Mouse (Mus musculus): Measurements from ENCODE around the gene Arl6ip1. TPM values are rescaled to one million over a fixed set of nuclear protein-coding genes. Genes with fewer than 3 reads are reported as not detected.

The Arl6ip1 gene
- polyA plus RNA-seq, 1 experiment from 2014 or later: 364 TPM

GRCm38 (mm10) chr7:118113541-118114297 is 15.7 kb downstream of the Arl6ip1 start:
- Histone ChIP-seq H3K27ac (no peak overlapping the region), H3K27me3 (ENCODE audit: insufficient read depth, poor library complexity, severe bottlenecking) (no peaks in the 10 kb centered on the region), H3K4me1 (replicated peaks) (peaks cover 57% of the 10 kb centered on the region), H3K36me3 (peaks cover 73% of the 10 kb centered on the region), H3K4me3 (peak overlapping the region; percentile 76), H3K9me3 (no peaks in the 10 kb centered on the region)
- DNase-seq (ENCODE audit: low spot score): no peak
- 75% methylated on average over 5 of the region's 5 CpGs for WGBS

- no peak for DNase-seq (ENCODE audit: low spot score)
- Histone ChIP-seq H3K4me3 (peak overlapping the region; percentile 27; the same call in 1 of the 2 replicates), H3K27ac (no peak overlapping the region), H3K9me3 (no peaks in the 10 kb centered on the region), H3K36me3 (peaks cover 89% of the 10 kb centered on the region), H3K27me3 (ENCODE audit: insufficient read depth, poor library complexity, severe bottlenecking) (no peaks in the 10 kb centered on the region), H3K4me1 (replicated peaks) (peaks cover 46% of the 10 kb centered on the region)
- WGBS: 87% methylated on average over 3 of the region's 3 CpGs
These were observed 18.3 kb downstream of the Arl6ip1 start for GRCm38 (mm10) chr7:118111128-118111527.

GRCm38 (mm10) chr7:118107671-118108070 is 21.8 kb downstream of the Arl6ip1 start:
- no peak overlapping the region for H3K4me3 ChIP-seq
- H3K27ac ChIP-seq: no peak overlapping the region
- peaks cover 23% of the 10 kb centered on the region for H3K4me1 ChIP-seq (replicated peaks)
- peaks cover 90% of the 10 kb centered on the region for H3K36me3 ChIP-seq
- 56% methylated on average over 1 of the region's 1 CpGs for WGBS
- no peak for DNase-seq (ENCODE audit: low spot score)
- H3K27me3 ChIP-seq (ENCODE audit: insufficient read depth, poor library complexity, severe bottlenecking): no peaks in the 10 kb centered on the region
- no peaks in the 10 kb centered on the region for H3K9me3 ChIP-seq

- Histone ChIP-seq H3K27me3 (ENCODE audit: insufficient read depth, poor library complexity, severe bottlenecking) (no peaks in the 10 kb centered on the region), H3K27ac (no peak overlapping the region), H3K9me3 (no peaks in the 10 kb centered on the region), H3K4me1 (replicated peaks) (peaks cover 2% of the 10 kb centered on the region; the same call in 1 of the 2 replicates), H3K36me3 (peaks cover 59% of the 10 kb centered on the region), H3K4me3 (no peak overlapping the region)
- DNase-seq (ENCODE audit: low spot score): no peak
- 79% methylated on average over 5 of the region's 5 CpGs for WGBS
These were observed 24.9 kb downstream of the Arl6ip1 start for GRCm38 (mm10) chr7:118104458-118105052.

GRCm38 (mm10) chr7:118103462-118104379 is 25.7 kb downstream of the Arl6ip1 start:
- peaks cover 2% of the 10 kb centered on the region; the same call in 1 of the 2 replicates for H3K4me1 ChIP-seq (replicated peaks)
- no peak for DNase-seq (ENCODE audit: low spot score)
- no peak overlapping the region for H3K4me3 ChIP-seq
- 48% methylated on average over 5 of the region's 5 CpGs for WGBS
- H3K9me3 ChIP-seq: no peaks in the 10 kb centered on the region
- no peak overlapping the region for H3K27ac ChIP-seq
- H3K27me3 ChIP-seq (ENCODE audit: insufficient read depth, poor library complexity, severe bottlenecking): no peaks in the 10 kb centered on the region
- peaks cover 50% of the 10 kb centered on the region for H3K36me3 ChIP-seq

GRCm38 (mm10) chr7:118102678-118103461 is 26.6 kb downstream of the Arl6ip1 start:
- no peak for DNase-seq (ENCODE audit: low spot score)
- WGBS: 47% methylated on average over 4 of the region's 4 CpGs
- no peak overlapping the region for H3K4me3 ChIP-seq
- H3K4me1 ChIP-seq (replicated peaks): peaks cover 2% of the 10 kb centered on the region; the same call in 1 of the 2 replicates
- H3K9me3 ChIP-seq: no peaks in the 10 kb centered on the region
- H3K27ac ChIP-seq: no peak overlapping the region
- H3K36me3 ChIP-seq: peaks cover 42% of the 10 kb centered on the region
- H3K27me3 ChIP-seq (ENCODE audit: insufficient read depth, poor library complexity, severe bottlenecking): no peaks in the 10 kb centered on the region

GRCm38 (mm10) chr7:118102231-118102630 is 27.2 kb downstream of the Arl6ip1 start:
- peaks cover 35% of the 10 kb centered on the region for H3K36me3 ChIP-seq
- H3K4me3 ChIP-seq: no peak overlapping the region
- H3K4me1 ChIP-seq (replicated peaks): peaks cover 2% of the 10 kb centered on the region; the same call in 1 of the 2 replicates
- no peak overlapping the region for H3K27ac ChIP-seq
- no peaks in the 10 kb centered on the region for H3K9me3 ChIP-seq
- peak; percentile 45 for DNase-seq (ENCODE audit: low spot score)
- no peaks in the 10 kb centered on the region for H3K27me3 ChIP-seq (ENCODE audit: insufficient read depth, poor library complexity, severe bottlenecking)
- 47% methylated on average over 4 of the region's 4 CpGs for WGBS

- H3K27ac ChIP-seq: no peak overlapping the region
- 76% methylated on average over 7 of the region's 7 CpGs for WGBS
These were observed 31.8 kb downstream of the Arl6ip1 start for GRCm38 (mm10) chr7:118097615-118098014.

GRCm38 (mm10) chr7:118079987-118080386 is 49.5 kb downstream of the Arl6ip1 start:
- Histone ChIP-seq H3K4me3 (no peak overlapping the region), H3K27ac (no peak overlapping the region), H3K36me3 (no peaks in the 10 kb centered on the region), H3K27me3 (ENCODE audit: insufficient read depth, poor library complexity, severe bottlenecking) (no peaks in the 10 kb centered on the region), H3K9me3 (no peaks in the 10 kb centered on the region), H3K4me1 (replicated peaks) (0 out of 2 replicates have a peak, but pooled peaks cover 3% of the 10 kb centered on the region)
- DNase-seq (ENCODE audit: low spot score): no peak
- 87% methylated on average over 4 of the region's 4 CpGs for whole genome bisulfite sequencing

More at GRCm38 (mm10) chr7:118097615-118098014, 31.8 kb downstream of the Arl6ip1 start:
- H3K4me1 ChIP-seq (replicated peaks): no peaks in the 10 kb centered on the region
- no peaks in the 10 kb centered on the region for H3K36me3 ChIP-seq
- H3K27me3 ChIP-seq (ENCODE audit: insufficient read depth, poor library complexity, severe bottlenecking): no peaks in the 10 kb centered on the region
- H3K4me3 ChIP-seq: no peak overlapping the region
- no peaks in the 10 kb centered on the region for H3K9me3 ChIP-seq
- no peak for DNase-seq (ENCODE audit: low spot score)

GRCm38 (mm10) chr7:118079097-118079496 is 50.4 kb downstream of the Arl6ip1 start:
- H3K4me3 ChIP-seq: no peak overlapping the region
- H3K9me3 ChIP-seq: no peaks in the 10 kb centered on the region
- no peak overlapping the region for H3K27ac ChIP-seq
- H3K27me3 ChIP-seq (ENCODE audit: insufficient read depth, poor library complexity, severe bottlenecking): no peaks in the 10 kb centered on the region
- DNase-seq (ENCODE audit: low spot score): no peak
- H3K4me1 ChIP-seq (replicated peaks): 0 out of 2 replicates have a peak, but pooled peaks cover 3% of the 10 kb centered on the region
- 89% methylated on average over 5 of the region's 5 CpGs for WGBS
- no peaks in the 10 kb centered on the region for H3K36me3 ChIP-seq
